Mouse (Mus musculus) adrenal gland, postnatal 4 days (tissue): ENCODE results near the gene Tmem18. TPM values are rescaled to one million over a fixed set of nuclear protein-coding genes. Genes with fewer than 3 reads are reported as not detected.
A peak's percentile ranks its signal among the peaks of the same experiment; 100 is the strongest.

Source experiments
- DNase-seq, 2 experiments: peaks; one replicate each; pipeline ENCODE4 v3.0.0; 2021 to 2022; ENCODE audit warnings: low spot score in 2 of 2, mixed read lengths in 2 of 2
- long read RNA-seq, 2 experiments: library from polyadenylated mRNA; stranded (forward); transcript quantifications; one replicate each; pipeline ENCODE4 v2.0.0; 2021
- total RNA-seq, 2 experiments: library from RNA; stranded (reverse); gene quantifications; 2 replicates each; pipeline ENCODE4 v1.2.3; 2021

Tmem18 gene
- 10 to 100 TPM; 30.1 to 31.0 TPM for total RNA-seq
- long read RNA-seq, experiment 1, transcript Tmem18-201 (5 exons, 2,971 nt) = major isoform, 12 of 18 reads
- long read RNA-seq, experiment 1, partial matches to known transcripts = 0 of 18 reads
- long read RNA-seq, experiment 1, other reads (novel, unspliced or antisense) = 5 of 18 reads
- long read RNA-seq, experiment 2, transcript Tmem18-201 (5 exons, 2,971 nt) = major isoform, 34 of 47 reads
- long read RNA-seq, experiment 2, partial matches to known transcripts = 2 of 47 reads
- long read RNA-seq, experiment 2, other reads (novel, unspliced or antisense) = 9 of 47 reads

DNA sequence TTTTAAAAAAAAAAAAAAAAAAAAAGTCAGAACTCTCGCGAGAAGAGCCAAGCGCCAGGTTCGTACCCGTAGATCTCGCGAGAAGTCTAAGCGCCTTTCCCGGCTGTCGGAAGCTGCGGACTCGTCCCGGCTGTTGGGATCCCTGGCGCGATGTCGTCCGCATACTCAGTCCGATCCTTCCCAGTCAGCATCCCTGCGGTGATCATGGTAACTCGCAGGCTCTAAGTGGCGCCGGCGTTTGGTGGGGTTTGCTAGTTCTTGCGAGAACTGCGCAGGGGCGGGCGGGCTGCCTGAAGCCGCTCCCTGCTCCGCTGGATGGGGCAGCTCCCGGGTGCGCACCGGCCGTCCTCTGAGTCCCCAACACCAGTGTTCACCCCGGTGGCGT lies at the start of gene Tmem18:
Gene Tmem18, plus strand, starts transcription at position 71 of the 385 bp plus-strand sequence.
- peak; percentile 50 to 67 for DNase-seq

DNA sequence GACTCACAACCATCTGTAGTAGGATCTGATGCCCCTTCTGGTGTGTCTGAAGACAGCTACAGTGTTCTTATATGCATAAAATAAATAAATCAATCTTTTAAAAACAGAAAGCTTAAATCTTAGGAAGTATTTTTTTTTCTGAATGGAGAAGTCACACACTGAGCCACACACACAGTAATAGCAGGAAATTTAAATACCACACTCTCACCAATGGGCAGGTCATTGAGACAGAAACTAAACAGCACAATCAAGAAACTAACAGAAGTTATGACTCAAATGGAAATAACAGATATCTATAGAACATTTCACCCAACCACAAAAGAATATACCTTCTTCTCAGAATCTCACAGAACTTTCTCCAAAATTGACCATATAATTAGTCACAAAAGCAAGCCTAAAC lies 26.9 kb upstream of the Tmem18 start:
- DNase-seq = no peak

DNA sequence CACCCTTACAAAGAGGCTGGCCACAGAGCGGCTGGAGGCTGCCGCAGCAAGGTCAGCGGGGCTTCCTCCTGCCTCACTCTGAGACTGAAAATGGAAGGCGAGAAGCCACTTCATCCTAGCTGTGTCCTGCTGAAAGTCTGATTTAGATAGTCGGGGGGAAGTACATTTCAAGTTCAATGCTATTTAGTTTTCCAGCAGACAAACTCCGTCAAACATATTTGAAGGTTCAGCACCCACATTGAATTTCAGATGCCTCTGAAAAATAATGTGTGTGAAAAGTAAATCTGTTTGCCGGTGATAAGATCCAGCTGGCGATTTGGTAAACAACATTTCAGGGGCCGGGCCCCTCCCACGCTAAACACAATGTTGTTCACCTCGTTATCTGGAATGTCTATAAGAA lies 22.8 kb upstream of the Tmem18 start:
- no peak for DNase-seq

DNA sequence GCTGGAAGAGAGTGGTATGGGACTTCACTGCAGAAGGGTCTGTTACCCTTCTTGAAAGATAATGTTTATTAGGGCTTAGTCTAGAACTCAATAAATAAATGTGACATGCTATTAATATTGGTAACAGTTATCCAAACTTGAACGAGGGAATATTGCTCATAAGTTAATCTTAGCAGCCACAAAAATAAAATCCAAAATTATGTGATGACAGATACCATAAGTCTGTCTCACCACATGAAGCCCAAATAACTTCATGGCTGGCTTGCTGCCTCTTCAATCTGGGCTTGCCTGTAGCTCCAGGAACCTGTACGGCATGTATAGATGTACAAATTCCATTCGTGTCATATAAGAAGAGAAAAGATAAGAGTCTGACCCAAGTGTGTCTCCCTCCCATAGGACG lies 12.2 kb upstream of the Tmem18 start:
- no peak for DNase-seq

DNA sequence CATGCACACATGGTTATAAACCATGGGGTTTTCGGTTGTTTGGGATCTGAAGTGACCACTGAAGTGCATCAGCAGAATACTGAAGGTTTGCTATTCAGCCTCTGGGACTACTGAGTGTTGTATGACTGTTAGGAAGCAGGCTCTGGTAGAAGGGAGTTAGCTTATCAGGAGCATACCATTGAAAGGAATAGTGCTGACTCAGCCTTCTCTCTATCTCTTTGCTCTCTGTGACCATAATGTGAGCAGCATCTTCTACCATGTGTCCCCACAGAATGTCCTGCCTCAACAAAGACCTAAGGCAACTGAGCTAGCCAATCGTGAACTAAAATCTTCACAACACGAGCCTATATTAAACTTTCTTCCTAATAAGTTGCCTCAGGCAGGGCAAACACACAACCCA lies 8.3 kb upstream of the Tmem18 start:
- DNase-seq = no peak

DNA sequence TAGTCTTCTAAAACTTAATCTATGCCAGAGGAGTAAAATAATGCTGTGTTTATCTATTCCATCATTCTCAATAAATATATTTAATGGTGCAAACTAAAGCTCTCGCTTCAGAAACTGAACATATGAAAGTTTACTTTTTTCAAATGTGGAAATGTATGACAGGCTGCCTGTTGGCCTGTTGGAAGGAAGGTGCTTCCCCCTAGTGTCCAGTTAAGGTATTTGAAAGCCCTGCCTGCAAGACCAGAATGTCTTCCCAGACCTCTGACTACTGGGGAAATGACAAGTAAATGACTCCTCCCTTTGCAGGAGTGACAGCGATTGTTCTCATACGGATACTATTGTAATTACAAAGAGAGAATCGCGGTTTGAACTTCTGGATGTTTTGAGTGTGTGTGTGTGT lies 6.2 kb upstream of the Tmem18 start:
- DNase-seq = peak in 1 of 2 experiments; percentile 33

DNA sequence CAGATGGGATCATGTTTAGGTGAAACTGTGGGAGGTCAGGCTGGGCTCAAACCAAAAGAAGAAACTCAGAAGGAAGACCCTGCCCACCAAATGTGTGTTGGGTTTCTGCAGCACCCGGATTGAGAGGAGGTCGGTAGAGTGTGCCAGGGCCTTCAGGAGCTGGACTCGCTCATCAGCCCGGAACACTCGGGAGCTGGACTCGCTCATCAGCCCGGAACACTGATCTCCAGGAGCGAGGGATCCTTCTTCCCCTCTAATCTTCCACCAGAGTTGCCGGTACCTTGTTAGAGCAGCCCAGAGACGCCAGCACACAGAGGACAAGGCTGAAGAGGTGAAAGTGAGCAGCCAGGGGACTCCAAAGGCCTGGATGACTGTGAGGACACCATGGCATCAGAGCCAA lies 2.9 kb upstream of the Tmem18 start:
- DNase-seq = no peak

DNA sequence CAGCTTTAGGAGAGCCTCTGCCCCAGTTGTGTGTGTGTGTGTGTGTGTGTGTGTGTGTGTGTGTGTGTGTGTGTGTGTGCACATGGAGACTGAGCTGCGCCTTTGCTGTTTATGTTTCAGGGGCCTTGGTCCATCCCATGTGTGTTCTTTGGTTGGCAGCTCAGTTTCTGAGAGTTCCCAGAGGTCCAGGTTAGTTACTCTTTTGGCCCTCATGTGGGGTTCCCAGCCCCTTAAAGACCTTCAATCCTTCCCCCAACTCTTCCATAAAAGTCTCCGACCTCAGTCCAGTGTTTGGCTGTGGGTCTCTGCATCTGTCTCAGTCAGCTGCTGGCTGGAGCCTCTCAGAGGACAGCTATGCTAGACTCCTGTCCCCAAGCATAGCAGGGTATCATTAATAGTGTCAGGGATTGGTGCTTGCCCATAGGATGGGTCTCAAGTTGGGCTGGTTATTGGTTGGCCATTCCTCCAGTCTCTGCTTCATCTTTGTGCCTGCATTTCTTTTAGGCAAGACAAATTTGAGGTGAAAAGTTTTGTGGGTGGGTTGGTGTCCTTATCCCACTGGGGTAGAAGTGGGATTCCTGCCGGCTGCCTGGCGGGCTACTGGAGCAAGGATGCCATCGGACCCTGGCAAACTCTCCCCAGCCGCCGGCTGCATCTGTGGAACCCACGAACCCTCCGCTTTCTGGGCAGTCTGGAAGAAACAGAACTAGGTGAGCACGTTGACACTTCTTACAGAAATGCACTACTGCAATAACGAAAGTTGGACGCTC lies 455 bp upstream of the Tmem18 start:
- no peak for DNase-seq

DNA sequence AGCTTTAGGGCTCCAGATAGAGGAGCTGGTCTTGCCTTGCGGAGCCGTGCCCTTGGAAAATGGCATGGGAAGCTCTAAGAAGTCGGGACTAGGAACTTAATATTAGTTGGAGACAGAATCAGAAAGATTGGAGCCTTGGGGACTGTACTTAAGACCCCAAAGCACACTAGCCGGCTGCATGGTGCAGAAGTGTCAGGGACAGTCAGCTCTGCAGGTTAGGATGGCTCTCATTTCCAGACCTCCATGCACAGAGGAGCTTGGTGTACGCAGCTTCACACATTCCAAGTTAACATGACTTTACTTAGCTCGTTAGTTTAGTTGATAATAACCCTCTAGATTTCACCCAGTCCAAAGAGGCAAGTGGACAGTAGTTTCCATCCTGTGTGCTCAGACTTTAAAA lies 637 bp downstream of the Tmem18 start:
- DNase-seq = no peak

DNA sequence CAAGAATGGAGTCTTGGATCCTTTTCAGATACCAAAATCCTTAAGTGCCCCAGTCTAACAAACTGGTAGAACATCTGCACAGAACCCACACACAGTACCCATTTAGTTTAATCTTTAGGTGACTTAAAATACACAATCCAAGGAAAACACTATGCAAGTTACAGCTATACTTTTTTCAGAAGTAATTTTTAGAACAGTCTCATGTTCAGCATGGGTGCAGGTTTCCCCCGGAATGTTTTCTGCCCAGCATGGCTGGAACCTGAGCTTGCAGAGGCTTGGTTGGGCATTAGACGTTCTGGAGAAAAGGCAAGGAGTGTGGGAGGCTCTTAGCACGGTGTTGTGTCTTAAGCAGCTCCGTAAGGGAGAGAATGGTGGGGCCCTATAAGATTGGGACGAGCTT lies 7.6 kb downstream of the Tmem18 start:
- no peak for DNase-seq

DNA sequence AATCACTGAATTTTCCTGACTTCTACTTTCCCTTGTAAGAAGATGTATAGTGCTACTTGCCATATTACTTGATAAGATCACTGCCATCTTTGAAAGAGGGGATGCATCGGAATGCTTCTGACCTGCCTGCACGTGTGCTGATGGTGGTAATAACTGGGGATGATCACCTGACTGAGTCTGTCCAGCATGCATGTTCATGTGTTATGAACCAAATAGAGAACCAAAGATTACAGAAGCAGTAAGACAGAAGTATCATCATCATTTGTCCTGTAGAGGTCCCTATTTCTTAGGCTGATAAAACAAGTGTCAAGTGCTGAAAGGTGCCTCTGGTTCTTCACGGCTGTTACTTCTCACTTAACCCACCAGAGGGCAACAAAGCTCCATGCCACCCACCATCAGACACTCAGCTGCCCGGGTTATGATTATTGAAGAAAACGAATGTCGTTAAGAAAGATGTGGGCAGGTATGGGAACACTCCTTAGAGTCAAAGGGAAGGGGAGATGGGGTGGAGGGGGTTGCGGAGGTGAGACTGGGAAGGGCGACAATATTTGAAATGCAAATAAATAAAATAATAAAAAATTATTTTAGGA lies 12.7 kb downstream of the Tmem18 start:
- peak in 1 of 2 experiments; percentile 16 for DNase-seq

DNA sequence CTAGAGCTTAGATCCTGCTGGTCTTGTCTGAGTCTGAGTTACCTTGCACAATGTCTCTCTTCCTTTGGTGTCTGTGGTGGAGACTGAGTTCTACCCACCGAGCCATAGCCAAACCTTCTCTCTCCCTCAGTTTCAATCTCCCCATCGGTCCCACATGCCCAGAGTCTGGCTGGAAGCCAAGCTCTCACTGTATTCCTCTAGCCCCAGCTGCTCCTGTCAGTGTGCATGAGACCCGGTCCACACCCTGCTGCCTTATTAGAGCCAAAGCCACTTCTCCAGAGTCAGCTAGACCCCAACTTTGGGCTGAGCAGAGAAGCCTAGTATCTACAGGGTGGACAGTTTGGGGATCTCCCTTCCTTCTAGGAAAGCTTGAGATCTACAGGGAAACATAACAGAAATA lies 14.7 kb downstream of the Tmem18 start:
- DNase-seq = no peak

DNA sequence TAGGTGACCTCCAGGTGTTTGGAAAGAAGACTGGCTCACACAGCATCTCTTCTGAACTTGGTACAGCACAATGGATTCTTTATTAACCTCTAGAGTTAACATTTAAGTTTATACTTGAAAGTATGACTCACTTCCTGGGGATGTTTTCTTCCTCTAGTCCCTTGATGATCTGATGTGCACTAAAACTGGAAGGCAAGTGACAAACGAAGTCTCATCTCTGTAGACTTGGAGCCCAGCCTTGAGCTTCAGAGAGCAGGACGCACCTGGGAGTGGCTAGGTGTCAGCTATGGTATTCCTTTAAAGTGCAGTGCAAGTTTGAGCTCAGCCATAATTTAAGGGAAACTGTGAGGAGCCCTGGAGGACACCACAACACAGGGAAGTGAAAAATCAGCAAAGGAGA lies 15.2 kb downstream of the Tmem18 start:
- no peak for DNase-seq

DNA sequence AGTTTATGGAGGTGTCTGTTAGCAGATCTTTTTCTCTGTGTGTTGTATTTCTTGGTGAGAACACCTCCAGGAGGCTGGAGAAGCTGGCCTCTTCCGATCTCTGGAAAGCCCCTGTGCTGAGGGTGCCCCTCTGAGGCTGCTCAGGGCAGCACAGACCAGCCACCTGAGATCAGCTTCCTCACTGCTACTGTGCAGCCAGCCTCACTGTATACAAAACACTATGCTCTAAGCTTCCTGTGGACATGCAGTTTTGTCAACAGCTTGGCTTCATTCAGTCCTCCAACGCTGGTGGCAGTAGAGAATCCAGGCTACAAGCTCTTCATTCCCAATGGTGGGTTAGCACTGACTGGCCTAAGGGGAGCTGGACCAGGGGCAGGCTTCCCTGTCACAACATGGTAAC lies 15.8 kb downstream of the Tmem18 start:
- DNase-seq = no peak

DNA sequence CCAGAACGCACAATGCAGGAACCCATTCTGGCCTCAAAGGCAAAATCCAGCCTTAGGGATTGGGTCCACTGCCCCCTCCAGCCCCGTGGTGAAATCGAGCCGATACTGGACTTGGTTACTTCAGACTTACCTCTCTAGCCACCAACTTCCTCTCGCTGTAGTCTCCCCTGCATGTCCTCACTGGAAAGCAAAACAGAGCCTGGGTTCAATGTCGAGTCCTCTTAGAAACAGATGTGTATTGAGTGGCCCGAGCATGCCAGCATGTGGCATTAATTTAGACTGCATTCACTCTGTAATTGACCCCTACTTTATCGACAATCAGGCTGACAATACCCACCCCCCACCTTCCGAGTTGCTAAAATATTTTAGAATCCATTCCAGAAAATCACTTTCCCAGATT lies 19.8 kb downstream of the Tmem18 start:
- DNase-seq = no peak

DNA sequence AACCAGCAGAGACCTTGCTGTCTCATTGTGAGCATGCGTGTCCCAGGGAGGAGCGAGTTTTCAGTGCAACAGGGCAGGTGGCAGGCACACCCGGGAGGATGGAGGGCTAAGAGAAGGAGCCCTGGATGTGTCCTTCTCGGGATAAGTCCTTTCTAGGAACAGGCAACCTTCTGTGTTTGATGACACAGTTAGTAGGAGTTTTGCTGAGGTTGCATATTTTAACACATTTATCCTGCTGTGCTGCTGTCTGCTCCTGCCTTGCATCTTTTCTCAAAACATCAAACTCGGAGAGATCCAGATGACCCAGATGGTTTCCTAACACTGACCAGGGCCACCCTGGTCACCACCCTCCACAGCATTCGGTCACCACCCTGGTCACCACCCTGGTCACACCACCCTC lies 20.6 kb downstream of the Tmem18 start:
- no peak for DNase-seq

DNA sequence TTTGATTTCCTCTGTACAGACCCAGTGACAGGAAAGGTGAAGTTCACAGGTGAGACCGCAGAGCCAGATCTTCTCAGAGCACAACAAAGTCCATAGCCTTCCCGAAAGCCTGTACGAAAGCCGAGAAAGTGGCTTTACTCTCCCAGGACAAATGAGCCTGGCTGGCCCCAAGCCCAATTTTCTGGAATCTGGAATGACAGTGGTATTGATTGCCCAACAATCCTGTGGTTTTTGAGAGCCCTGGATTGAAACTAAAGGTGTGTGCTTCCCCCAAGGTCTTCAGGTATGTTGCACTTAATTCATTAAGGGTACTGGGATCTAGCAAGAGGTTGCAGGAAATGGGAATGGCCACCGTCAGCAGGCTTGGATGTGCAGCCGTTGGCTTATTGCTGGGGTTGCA lies 21.7 kb downstream of the Tmem18 start:
- no peak for DNase-seq

DNA sequence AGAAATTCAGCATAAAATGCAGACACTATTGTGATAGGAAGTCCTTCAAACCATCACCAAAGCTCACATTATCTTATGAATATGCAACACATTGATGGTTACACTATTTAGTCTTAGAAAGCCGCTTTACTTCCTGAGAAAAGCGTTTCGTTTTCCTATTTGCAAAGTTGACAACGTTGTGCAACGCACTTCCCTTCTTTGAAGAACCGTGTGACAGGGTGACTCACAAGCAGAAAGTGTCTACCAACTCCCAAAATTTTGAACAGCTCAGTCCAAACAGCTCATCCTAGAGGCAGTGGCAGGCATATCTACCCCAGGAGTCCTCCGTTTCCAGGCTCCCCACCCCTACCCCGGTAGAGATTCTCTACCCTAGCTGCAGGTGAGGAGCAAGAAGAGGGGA lies 22.5 kb downstream of the Tmem18 start:
- DNase-seq = no peak

DNA sequence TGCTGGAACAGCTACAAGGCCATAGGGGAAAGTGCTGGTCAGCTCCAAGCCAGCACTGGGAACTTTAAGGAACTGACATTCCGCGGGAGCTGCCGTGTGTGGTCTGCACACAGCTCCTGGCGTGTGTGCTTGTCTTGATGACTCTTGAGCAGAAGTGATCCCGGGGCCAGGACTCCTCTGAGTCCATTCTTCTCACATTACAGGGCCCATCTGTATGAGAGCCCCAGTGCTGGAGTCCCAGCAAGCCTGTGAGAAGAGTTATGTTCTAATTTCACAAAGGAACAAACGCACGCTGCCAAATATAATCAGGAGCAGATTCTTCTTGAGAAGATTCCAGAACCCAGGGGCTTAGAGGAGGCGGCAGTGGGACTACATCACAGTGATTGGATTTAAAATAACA lies 34.2 kb downstream of the Tmem18 start:
- no peak for DNase-seq

DNA sequence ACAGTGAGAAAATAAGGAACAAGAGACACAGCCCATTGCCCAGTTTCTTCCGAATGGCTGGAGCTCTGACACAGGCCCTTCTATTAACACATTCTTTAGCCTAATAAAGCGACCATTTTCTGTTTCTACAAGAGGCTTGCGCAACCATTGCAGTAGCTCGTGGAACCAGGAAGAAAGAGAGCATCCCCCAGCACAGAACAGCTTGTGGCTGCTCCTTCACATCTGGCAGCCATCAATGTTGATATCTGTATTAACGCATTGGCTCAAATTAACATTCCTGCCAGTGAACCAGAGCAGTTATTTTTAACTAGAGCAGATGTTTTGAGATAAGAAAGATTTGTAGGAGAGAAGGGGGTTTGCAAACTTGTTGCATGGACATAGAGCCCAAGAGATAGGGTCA lies 44.2 kb downstream of the Tmem18 start:
- no peak for DNase-seq

DNA sequence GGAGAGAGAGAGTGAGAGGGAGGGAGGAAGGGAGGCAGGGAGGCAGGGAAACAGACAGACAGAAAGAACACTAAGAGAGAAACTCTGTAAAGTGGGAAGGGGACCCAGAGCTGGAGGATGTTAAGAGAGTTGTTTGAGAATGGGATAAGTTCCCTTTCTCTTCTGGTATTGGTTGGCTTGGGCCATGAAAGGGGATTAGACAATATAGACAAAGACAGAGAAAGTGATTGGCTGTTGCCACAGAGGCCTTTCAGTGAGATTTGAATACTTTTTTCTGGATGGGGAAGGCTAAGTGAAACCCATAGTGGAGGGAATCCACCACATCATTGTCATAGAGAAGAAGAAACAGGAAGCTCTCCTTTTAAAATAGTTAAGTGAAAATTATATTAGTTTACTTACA lies 50.3 kb downstream of the Tmem18 start:
- DNase-seq = no peak
